Mouse (Mus musculus) forebrain, embryonic 12.5 days (tissue): ENCODE results near the gene Fkbp8. TPM values are rescaled to one million over a fixed set of nuclear protein-coding genes. Genes with fewer than 3 reads are reported as not detected.
A peak's percentile ranks its signal among the peaks of the same experiment; 100 is the strongest.

ENCODE experiments used
- ATAC-seq: fragments of 200-750 bp; cut with Nextera tagmentation; 2 replicates; pipeline ENCODE4 v1.8.0; 2017; ENCODE audit warnings: moderate TSS enrichment; ENCODE audit not compliant: low FRiP score
- H3K27ac ChIP-seq: fragments of 300-500 bp; sonication (generic); 2 replicates; pipeline ENCODE4 v1.5.1; 2016; ENCODE audit warnings: mild to moderate bottlenecking
- H3K27me3 ChIP-seq: fragments of 300-500 bp; sonication (generic); 2 replicates; pipeline ENCODE4 v1.6.1; 2016; ENCODE audit warnings: mild to moderate bottlenecking
- H3K36me3 ChIP-seq: fragments of 300-500 bp; sonication (generic); replicated peaks from 2 replicates; pipeline ENCODE4 v1.6.1; 2016; ENCODE audit warnings: mild to moderate bottlenecking
- H3K4me1 ChIP-seq: fragments of 300-500 bp; sonication (generic); 2 replicates; pipeline ENCODE4 v1.6.1; 2016
- H3K4me2 ChIP-seq: fragments of 300-500 bp; sonication (generic); 2 replicates; pipeline ENCODE4 v1.6.1; 2016; ENCODE audit warnings: mild to moderate bottlenecking, moderate library complexity
- H3K4me3 ChIP-seq: fragments of 300-500 bp; sonication (generic); replicated peaks from 2 replicates; pipeline ENCODE4 v1.5.1; 2016; ENCODE audit warnings: mild to moderate bottlenecking
- H3K9ac ChIP-seq: fragments of 300-500 bp; sonication (generic); 2 replicates; pipeline ENCODE4 v1.6.1; 2016; ENCODE audit warnings: mild to moderate bottlenecking
- H3K9me3 ChIP-seq: fragments of 300-500 bp; sonication (generic); 2 replicates; pipeline ENCODE4 v1.6.1; 2016
- WGBS: fragments of 180-500 bp; shearing (Covaris S2); methylation state at CpG from one replicate; pipeline ENCODE4 v1.1.7; 2016; 5-methylcytosine and 5-hydroxymethylcytosine counted together
- polyA plus RNA-seq: library from polyadenylated mRNA; unstranded; fragments of >200 nt; fragmentation: Nextera tagmentation; extraction: Ambion mirVana; gene quantifications from 2 replicates; pipeline ENCODE4 v1.2.1, GENCODE M21; 2016

Fkbp8 gene
- polyA plus RNA-seq, 1 experiment from 2014 or later: 314 TPM

DNA sequence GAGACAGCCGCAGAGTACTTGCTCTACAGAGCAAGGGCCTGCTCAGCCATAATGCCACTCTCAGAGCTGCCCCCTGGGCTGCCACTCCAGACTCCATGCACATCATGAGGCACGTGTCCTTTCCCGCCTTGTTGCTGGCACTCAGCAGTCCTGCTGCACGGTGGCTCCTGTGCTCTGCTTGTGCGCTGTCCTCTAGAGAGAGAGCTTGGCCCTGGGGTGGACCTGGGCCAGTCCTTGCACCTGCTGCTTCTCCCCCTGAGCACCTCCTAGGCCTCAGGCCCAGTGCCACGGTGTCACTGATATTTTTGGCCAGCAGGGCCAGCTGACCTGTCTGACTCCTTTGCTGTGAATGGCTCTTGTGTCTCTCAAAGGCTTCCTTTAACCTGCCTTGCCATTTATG is 43.5 kb downstream of the Fkbp8 start:
- H3K27me3 ChIP-seq: no peaks in the 10 kb centered on the region
- H3K9me3 ChIP-seq: no peaks in the 10 kb centered on the region
- no peak overlapping the region for H3K27ac ChIP-seq
- no peak overlapping the region for H3K4me3 ChIP-seq
- no peak overlapping the region for H3K4me2 ChIP-seq
- 0 out of 2 replicates have a peak, but pooled peaks cover 5% of the 10 kb centered on the region for H3K4me1 ChIP-seq
- no peak for ATAC-seq
- no peak overlapping the region for H3K9ac ChIP-seq
- peaks cover 11% of the 10 kb centered on the region; the same call in 1 of the 2 replicates for H3K36me3 ChIP-seq
- WGBS: 80% methylated on average over 6 of the region's 6 CpGs

DNA sequence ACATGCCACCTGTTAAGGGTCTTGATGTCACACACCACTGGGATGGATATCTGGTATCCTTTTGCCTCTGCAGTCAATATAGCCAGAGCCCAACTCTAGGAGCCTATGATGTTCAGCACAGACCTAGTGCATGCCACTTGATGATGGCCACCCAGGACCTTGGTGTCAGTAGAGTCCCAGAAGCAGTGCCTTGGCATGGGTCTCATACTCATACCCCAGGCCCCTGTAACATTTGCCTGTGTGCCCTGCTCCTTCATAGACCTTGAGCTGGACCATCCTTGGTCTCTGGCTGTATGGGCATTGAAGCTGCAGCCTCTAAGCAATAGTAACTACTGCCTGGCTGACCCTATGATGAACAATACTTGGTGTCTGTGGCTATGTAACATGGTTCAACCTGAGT is 46.8 kb downstream of the Fkbp8 start:
- ATAC-seq: no peak
- no peak overlapping the region for H3K27ac ChIP-seq
- H3K36me3 ChIP-seq: peaks cover 25% of the 10 kb centered on the region
- H3K4me2 ChIP-seq: no peak overlapping the region
- no peaks in the 10 kb centered on the region for H3K27me3 ChIP-seq
- no peak overlapping the region for H3K9ac ChIP-seq
- 0 out of 2 replicates have a peak, but pooled peaks cover 5% of the 10 kb centered on the region for H3K4me1 ChIP-seq
- no peak overlapping the region for H3K4me3 ChIP-seq
- H3K9me3 ChIP-seq: no peaks in the 10 kb centered on the region

DNA sequence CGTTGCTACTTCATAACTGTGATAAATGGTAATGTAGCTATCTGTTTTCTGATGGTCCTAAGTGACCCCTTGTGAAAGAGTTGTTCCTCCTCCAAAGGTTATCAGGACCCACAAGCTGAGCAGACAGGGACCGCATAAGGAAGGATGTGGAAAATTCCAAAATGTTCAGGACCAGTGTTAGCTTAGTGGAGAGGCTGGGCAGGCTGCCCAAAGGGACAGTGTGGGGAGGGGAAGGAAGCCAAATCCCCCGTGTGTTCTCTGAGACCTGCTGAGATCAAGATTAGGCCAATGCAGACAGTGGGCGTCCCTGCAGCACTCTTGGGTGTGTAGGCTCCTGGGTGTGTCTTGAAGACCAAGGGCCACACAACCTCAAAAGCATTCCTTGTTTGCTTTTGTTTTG is 47.4 kb downstream of the Fkbp8 start:
- H3K9me3 ChIP-seq: no peaks in the 10 kb centered on the region
- ATAC-seq: no peak
- no peaks in the 10 kb centered on the region for H3K27me3 ChIP-seq
- 89% methylated on average over 4 of the region's 4 CpGs for WGBS
- H3K36me3 ChIP-seq: peaks cover 26% of the 10 kb centered on the region
- H3K4me2 ChIP-seq: no peak overlapping the region
- H3K27ac ChIP-seq: no peak overlapping the region
- 0 out of 2 replicates have a peak, but pooled peaks cover 5% of the 10 kb centered on the region for H3K4me1 ChIP-seq
- no peak overlapping the region for H3K4me3 ChIP-seq
- no peak overlapping the region for H3K9ac ChIP-seq

DNA sequence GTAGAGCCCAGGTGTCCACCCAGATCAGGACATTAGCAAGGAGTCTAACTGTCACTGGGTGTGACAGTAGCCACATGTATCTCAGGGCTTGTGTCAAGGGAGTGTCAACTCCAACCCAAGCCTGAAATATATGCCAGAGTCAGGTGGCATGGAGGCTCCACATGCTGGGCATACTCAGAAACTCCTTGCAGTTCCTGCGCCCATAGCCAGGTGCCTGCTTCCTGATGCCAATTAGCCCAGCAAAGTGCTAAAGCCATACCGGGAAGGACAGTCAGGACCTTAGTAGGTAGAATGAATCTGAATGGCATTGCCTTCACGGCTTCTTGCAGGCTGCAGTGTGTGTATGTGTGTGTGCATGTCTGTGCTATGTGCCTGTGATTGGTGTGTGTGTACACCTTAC is 49.7 kb downstream of the Fkbp8 start:
- Histone ChIP-seq H3K36me3 (peaks cover 49% of the 10 kb centered on the region), H3K27ac (no peak overlapping the region), H3K4me1 (no peaks in the 10 kb centered on the region), H3K4me2 (no peak overlapping the region), H3K27me3 (no peaks in the 10 kb centered on the region), H3K9me3 (no peaks in the 10 kb centered on the region), H3K9ac (no peak overlapping the region), H3K4me3 (no peak overlapping the region)
- WGBS: 95% methylated on average over 3 of the region's 3 CpGs
- ATAC-seq: no peak

DNA sequence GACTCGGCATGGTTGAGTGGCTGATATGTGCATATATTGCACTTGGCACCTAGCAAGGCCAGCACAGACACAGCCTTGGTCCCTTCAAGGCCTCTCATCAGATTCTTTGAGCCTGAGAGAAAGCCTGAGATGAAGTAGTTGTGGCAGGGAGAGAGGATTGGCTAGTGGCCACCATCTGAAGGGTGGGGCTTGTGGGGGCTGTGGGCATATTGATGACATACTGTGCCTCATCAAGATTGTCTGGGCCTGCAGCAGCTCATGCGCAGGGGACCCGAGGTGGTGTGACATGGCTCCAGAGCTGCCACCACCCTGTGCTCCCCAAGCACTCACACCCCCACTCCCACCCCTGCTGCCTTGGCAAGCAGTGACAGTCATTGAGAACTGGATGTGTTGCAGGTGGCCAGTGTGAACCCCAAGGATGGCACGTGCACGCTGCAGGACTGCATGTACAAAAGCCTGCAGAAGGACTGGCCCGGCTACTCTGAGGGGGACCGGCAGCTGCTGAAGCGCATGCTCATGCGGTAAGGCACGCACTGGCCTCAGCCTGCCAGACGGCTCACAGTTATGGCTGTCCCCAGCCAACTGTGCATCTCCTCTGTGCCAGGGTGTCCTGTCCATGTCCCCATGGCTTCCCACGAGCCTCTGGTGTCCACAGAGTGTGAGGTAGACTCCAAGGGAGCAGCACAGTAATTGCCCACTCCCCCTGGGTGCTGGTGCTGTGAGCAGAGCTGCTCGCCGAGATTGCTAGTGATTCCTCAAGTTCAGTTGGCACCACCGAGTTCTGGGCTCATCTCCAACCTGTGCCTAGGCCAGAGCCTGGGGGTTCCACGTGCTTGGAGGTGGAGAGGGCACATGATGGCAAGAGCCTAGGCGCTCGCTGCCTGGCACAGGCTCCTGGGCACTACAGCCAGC is 56.2 kb downstream of the Fkbp8 start:
- no peak overlapping the region for H3K4me3 ChIP-seq
- WGBS: 95% methylated on average over 18 of the region's 18 CpGs
- H3K27ac ChIP-seq: no peak overlapping the region
- H3K4me2 ChIP-seq: no peak overlapping the region
- no peaks in the 10 kb centered on the region for H3K27me3 ChIP-seq
- ATAC-seq: no peak
- peaks cover 90% of the 10 kb centered on the region for H3K36me3 ChIP-seq
- no peaks in the 10 kb centered on the region for H3K9me3 ChIP-seq
- H3K9ac ChIP-seq: peak overlapping the region; percentile 7; the same call in 1 of the 2 replicates
- no peaks in the 10 kb centered on the region for H3K4me1 ChIP-seq

DNA sequence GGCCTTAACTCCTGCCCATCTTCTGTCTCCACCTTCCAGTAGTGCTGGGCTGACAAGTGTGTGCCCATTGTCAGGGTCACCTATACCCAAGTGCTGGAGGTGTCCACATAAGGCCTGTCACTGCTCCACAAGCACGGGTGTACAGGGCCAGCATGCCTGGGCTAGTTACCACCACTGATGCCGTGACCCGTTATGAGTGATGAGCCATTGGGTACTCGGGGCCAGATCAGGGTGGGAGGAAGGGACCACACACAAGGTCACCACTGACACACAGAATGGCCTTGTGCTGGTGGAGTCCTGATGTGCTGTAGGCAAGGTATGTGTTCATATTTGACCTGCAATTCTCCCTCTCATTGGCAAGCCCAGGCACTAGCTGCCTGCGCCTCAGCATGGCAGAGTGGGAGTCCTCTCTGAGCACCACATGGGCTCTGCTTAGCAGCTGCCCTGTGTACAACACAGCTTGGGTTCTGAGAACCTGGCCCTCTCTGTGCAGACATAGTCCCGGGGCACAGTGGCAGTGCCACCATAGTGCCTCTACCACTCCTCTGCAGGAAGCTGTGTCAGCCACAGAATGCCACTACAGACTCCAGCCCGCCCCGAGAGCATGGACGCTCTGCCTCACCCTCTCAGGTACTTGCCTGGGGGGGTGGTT is 57.2 kb downstream of the Fkbp8 start:
- no peaks in the 10 kb centered on the region for H3K4me1 ChIP-seq
- peaks cover 93% of the 10 kb centered on the region for H3K36me3 ChIP-seq
- H3K9me3 ChIP-seq: no peaks in the 10 kb centered on the region
- peak; percentile 10; the same call in 1 of the 2 replicates for ATAC-seq
- no peak overlapping the region for H3K4me3 ChIP-seq
- H3K9ac ChIP-seq: no peak overlapping the region
- H3K27me3 ChIP-seq: no peaks in the 10 kb centered on the region
- no peak overlapping the region for H3K4me2 ChIP-seq
- WGBS: 93% methylated on average over 9 of the region's 9 CpGs
- H3K27ac ChIP-seq: no peak overlapping the region; the same call in 1 of the 2 replicates

Other genes with a start within 250 kb of the Fkbp8 start
- 90.7 and 94.5 TPM in 2 replicates for gene Homer3, start 244.9 kb upstream of the Fkbp8 start, polyA plus RNA-seq
- 54.0 and 54.2 TPM in 2 replicates for gene Ddx49, start 225.2 kb upstream of the Fkbp8 start, polyA plus RNA-seq
- 217 and 229 TPM in 2 replicates for gene Cope, start 225.2 kb upstream of the Fkbp8 start, polyA plus RNA-seq
- 14.9 and 16.2 TPM in 2 replicates for gene Cers1, start 211.9 kb upstream of the Fkbp8 start, polyA plus RNA-seq
- gene Gdf1, start 197.9 kb upstream of the Fkbp8 start, polyA plus RNA-seq: 1.8 and 4.2 TPM in 2 replicates
- 26.9 and 29.5 TPM in 2 replicates for gene Upf1, start 174.4 kb upstream of the Fkbp8 start, polyA plus RNA-seq
- 0.08 and 0.34 TPM in 2 replicates for gene Comp, start 154.2 kb upstream of the Fkbp8 start, polyA plus RNA-seq
- gene Crtc1, start 88.1 kb upstream of the Fkbp8 start, polyA plus RNA-seq: 18.3 and 22.0 TPM in 2 replicates
- gene Klhl26, start 50.8 kb upstream of the Fkbp8 start, polyA plus RNA-seq: 18.3 and 18.6 TPM in 2 replicates
- gene Tmem59l, start 40.4 kb upstream of the Fkbp8 start, polyA plus RNA-seq: 17.0 and 17.6 TPM in 2 replicates
- 1.6 and 2.8 TPM in 2 replicates for gene Crlf1, start 34.6 kb upstream of the Fkbp8 start, polyA plus RNA-seq
- 126 and 127 TPM in 2 replicates for gene Rex1bd, start 21.0 kb upstream of the Fkbp8 start, polyA plus RNA-seq
- 692 and 734 TPM in 2 replicates for gene Uba52, start 16.9 kb upstream of the Fkbp8 start, polyA plus RNA-seq
- gene Kxd1, start 232 bp downstream of the Fkbp8 start, polyA plus RNA-seq: 45.6 and 50.8 TPM in 2 replicates
- gene Ell, start 11.7 kb downstream of the Fkbp8 start, polyA plus RNA-seq: 18.8 and 19.9 TPM in 2 replicates
- gene Isyna1, start 66.6 kb downstream of the Fkbp8 start, polyA plus RNA-seq: 101 and 107 TPM in 2 replicates
- gene Ssbp4, start 81.1 kb downstream of the Fkbp8 start, polyA plus RNA-seq: 97.4 and 106 TPM in 2 replicates
- gene Lrrc25, start 88.4 kb downstream of the Fkbp8 start, polyA plus RNA-seq: 0.31 and 0.45 TPM in 2 replicates
- 0.14 TPM in 1 of 2 replicates, not detected in the other for gene Gdf15, start 104.7 kb downstream of the Fkbp8 start, polyA plus RNA-seq
- 69.3 and 70.4 TPM in 2 replicates for gene Pgpep1, start 132.7 kb downstream of the Fkbp8 start, polyA plus RNA-seq
- 259 and 275 TPM in 2 replicates for gene Lsm4, start 145.5 kb downstream of the Fkbp8 start, polyA plus RNA-seq
- 153 and 165 TPM in 2 replicates for gene Jund, start 171.2 kb downstream of the Fkbp8 start, polyA plus RNA-seq
- gene Iqcn, start 175.7 kb downstream of the Fkbp8 start, polyA plus RNA-seq: 0.04 and 0.10 TPM in 2 replicates
- not detected in 2 replicates for gene Gm3336, start 190.8 kb downstream of the Fkbp8 start, polyA plus RNA-seq
- gene Pde4c, start 196.0 kb downstream of the Fkbp8 start, polyA plus RNA-seq: 0.14 and 0.17 TPM in 2 replicates
- 87.8 and 95.4 TPM in 2 replicates for gene Rab3a, start 227.0 kb downstream of the Fkbp8 start, polyA plus RNA-seq
- gene Mpv17l2, start 233.2 kb downstream of the Fkbp8 start, polyA plus RNA-seq: 33.2 and 34.5 TPM in 2 replicates
- gene Pik3r2, start 249.0 kb downstream of the Fkbp8 start, polyA plus RNA-seq: 72.7 and 79.1 TPM in 2 replicates